Mouse (Mus musculus) kidney, adult 2 months (tissue): ENCODE results near the gene Kcnj11.

ENCODE experiments used
- CTCF ChIP-seq: fragments of 200-500 bp; conservative IDR thresholded peaks from 2 replicates; pipeline ENCODE4 v1.5.1; 2011; ENCODE audit warnings: low read depth, mild to moderate bottlenecking, control low read depth, low read length, moderate library complexity, mixed read lengths; ENCODE audit not compliant: insufficient read depth, insufficient read length
- POLR2A ChIP-seq: fragments of 200-500 bp; IDR thresholded peaks from one replicate; pipeline ENCODE4 v1.6.1; 2011; ENCODE audit warnings: low read depth, low read length, control low read depth

DNA sequence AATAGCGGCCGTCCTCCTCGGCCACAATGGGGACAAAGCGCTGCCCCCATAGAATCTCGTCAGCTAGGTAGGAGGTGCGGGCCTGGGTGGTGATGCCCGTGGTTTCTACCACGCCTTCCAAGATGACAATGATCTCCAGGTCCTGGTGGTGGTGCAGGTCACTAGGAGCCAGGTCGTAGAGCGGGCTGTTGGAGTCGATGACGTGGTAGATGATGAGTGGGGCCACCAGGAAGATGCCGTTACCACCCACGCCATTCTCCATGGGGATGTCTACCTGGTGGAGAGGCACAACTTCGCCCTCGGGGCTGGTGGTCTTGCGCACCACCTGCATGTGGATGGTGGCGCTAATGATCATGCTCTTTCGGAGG is 1.7 kb downstream of the Kcnj11 start:
- TF ChIP-seq CTCF (no peak), POLR2A (no peak)
